Mouse (Mus musculus) embryonic facial prominence, embryonic 11.5 days (tissue): Measurements from ENCODE around the gene Gm21887. TPM values are rescaled to one million over a fixed set of nuclear protein-coding genes. Genes with fewer than 3 reads are reported as not detected.
A peak's percentile ranks its signal among the peaks of the same experiment; 100 is the strongest.
"Not testable (repeated sequence)": the region's sequence is repeated elsewhere in the genome, so short reads cannot be mapped to it uniquely, and the experiment has no call there.

Experiments used
- ATAC-seq: fragments of 200-750 bp; cut with Nextera tagmentation; replicated peaks from 2 replicates; pipeline ENCODE4 v1.8.0; 2017; ENCODE audit warnings: low read depth; ENCODE audit not compliant: insufficient number of reproducible peaks, low FRiP score, low TSS enrichment
- DNase-seq: peaks from one replicate; pipeline ENCODE4 v3.0.0-alpha.2; 2015; ENCODE audit warnings: low spot score
- H3K27ac ChIP-seq: fragments of 300-500 bp; sonication (generic); replicated peaks from 2 replicates; pipeline ENCODE4 v1.5.1; 2014; ENCODE audit warnings: mild to moderate bottlenecking, low read depth, low read length, control low read depth
- H3K27me3 ChIP-seq: fragments of 300-500 bp; sonication (generic); 2 replicates; pipeline ENCODE4 v1.6.1; 2014; ENCODE audit warnings: mild to moderate bottlenecking, low read length, moderate library complexity, mixed read lengths; ENCODE audit not compliant: control insufficient read depth, insufficient read depth
- H3K36me3 ChIP-seq: fragments of 300-500 bp; sonication (generic); replicated peaks from 2 replicates; pipeline ENCODE4 v1.6.1; 2014; ENCODE audit warnings: low read depth, mild to moderate bottlenecking, low read length, moderate library complexity, mixed read lengths; ENCODE audit not compliant: control insufficient read depth, insufficient read depth
- H3K4me1 ChIP-seq: fragments of 300-500 bp; sonication (generic); 2 replicates; pipeline ENCODE4 v1.6.1; 2014; ENCODE audit warnings: low read length, mixed read lengths; ENCODE audit not compliant: control insufficient read depth, insufficient read depth
- H3K4me2 ChIP-seq: fragments of 300-500 bp; sonication (generic); 2 replicates; pipeline ENCODE4 v1.6.1; 2014; ENCODE audit warnings: low read depth, mild to moderate bottlenecking, control low read depth, low read length, moderate library complexity
- H3K4me3 ChIP-seq: fragments of 300-500 bp; sonication (generic); 2 replicates; pipeline ENCODE4 v1.5.1; 2014; ENCODE audit warnings: low read depth, low read length, control low read depth
- H3K9ac ChIP-seq: fragments of 300-500 bp; sonication (generic); replicated peaks from 2 replicates; pipeline ENCODE4 v1.6.1; 2014; ENCODE audit warnings: mild to moderate bottlenecking, control low read depth, low read length
- H3K9me3 ChIP-seq: fragments of 300-500 bp; sonication (generic); replicated peaks from 2 replicates; pipeline ENCODE4 v1.6.1; 2016; ENCODE audit warnings: mild to moderate bottlenecking, low read length, inconsistent platforms, mixed read lengths; ENCODE audit not compliant: control insufficient read depth
- WGBS: fragments of 180-500 bp; shearing (Covaris S2); extraction: QIAGEN DNeasy Blood & Tissue Kit; methylation state at CpG from one replicate; pipeline ENCODE4 v1.1.7; 2014; 5-methylcytosine and 5-hydroxymethylcytosine counted together
- polyA plus RNA-seq: library from polyadenylated mRNA; unstranded; fragments of >200 nt; fragmentation: Nextera tagmentation; extraction: Ambion mirVana; gene quantifications from 2 replicates; pipeline ENCODE4 v1.2.1, GENCODE M21; 2014

Gene Gm21887
- polyA plus RNA-seq, 1 experiment from 2014 or later = 162 TPM

DNA sequence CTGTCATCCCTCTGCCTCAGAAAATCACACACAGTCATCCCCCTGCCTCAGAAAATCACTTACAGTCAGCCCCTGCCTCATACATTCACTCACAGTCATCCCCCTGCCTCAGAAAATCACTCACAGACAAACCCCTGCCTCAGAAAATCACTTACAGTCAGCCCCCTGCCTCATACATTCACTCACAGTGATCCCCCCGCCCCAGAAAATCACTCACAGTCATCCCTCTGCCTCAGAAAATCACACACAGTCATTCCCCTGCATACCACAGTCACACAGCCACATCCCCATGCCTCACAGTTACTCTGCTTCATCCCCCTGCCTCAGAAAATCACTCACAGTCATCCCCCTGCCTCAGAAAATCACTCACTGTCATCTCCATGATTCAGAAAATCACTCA lies 5.9 kb upstream of the Gm21887 start:
- H3K27ac ChIP-seq, ATAC-seq, H3K36me3 ChIP-seq, H3K4me2 ChIP-seq, H3K27me3 ChIP-seq, H3K9ac ChIP-seq, H3K4me3 ChIP-seq, H3K4me1 ChIP-seq, DNase-seq: not testable (repeated sequence)
- WGBS = 25% methylated on average over 1 of the region's 1 CpGs
- H3K9me3 ChIP-seq = peaks cover 28% of the 10 kb centered on the region

DNA sequence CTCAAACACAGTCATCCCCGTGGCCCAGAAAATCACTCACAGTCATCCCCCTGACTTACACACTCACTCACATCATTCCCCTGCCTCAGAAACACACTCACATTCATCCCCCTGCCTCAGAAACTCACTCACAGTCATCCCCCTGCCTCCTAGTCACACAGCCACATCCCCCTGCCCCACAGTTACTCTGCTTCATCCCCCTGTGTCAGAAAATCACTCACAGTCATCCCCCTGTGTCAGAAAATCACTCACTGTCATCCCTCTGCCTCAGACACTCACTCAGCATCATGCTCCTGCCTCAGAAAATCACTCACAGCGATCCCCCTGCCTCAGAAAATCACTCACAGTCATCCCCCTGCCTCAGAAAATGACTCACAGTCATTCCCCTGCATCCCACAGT lies 5.2 kb upstream of the Gm21887 start:
- H3K4me1 ChIP-seq, H3K27me3 ChIP-seq, H3K4me2 ChIP-seq, H3K4me3 ChIP-seq, H3K27ac ChIP-seq, DNase-seq, H3K9ac ChIP-seq, H3K36me3 ChIP-seq: not testable (repeated sequence)
- 39% methylated on average over 2 of the region's 2 CpGs for WGBS
- ATAC-seq = 0 out of 2 replicates have a peak, but pooled peaks have one; percentile 19
- peaks cover 31% of the 10 kb centered on the region for H3K9me3 ChIP-seq

DNA sequence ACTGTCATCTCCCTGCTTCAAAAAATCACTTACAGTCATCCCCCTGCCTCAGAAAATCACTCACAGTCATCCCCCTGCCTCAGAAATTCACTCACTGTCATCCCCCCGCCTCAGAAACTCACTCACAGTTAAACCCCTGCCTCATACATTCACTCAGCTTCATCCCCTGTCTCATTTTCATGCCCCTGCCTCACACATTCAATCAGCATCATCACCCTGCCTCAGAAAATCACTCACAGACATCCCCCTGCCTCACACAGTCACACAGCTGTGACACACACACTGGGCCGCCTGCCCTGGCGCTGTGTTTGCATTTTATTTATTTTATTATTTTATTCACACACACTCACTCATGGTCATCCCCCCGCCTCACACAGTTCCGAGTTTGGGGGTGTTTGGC lies 4.7 kb upstream of the Gm21887 start:
- H3K9me3 ChIP-seq = peaks cover 36% of the 10 kb centered on the region
- not testable (repeated sequence) for H3K36me3 ChIP-seq, H3K4me3 ChIP-seq, DNase-seq, H3K4me1 ChIP-seq, ATAC-seq, H3K9ac ChIP-seq, H3K4me2 ChIP-seq, H3K27me3 ChIP-seq, H3K27ac ChIP-seq
- 28% methylated on average over 5 of the region's 5 CpGs for WGBS

DNA sequence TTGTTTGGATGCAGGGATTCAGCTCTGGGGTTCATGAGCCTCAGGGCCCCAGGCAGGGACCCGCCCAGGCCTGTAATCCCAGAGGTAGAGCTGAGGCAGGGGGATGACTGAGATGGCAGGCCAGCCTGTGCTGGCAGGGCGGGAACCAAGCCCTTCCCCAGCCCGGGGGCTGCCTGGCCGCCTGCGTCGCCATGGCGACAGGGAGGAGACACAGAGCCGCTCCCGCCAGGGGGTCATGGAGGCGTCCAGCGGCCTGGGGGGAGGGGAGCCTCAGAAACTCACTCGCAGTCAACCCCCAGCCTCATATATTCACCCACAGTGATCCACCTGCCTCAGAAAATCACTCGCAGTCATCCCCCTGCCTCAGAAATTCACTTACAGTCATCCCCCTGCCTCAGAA lies 4.3 kb upstream of the Gm21887 start:
- not testable (repeated sequence) for H3K4me3 ChIP-seq, ATAC-seq, H3K36me3 ChIP-seq, H3K4me1 ChIP-seq, H3K27ac ChIP-seq, H3K9ac ChIP-seq, H3K27me3 ChIP-seq, H3K4me2 ChIP-seq
- WGBS = 22% methylated on average over 13 of the region's 13 CpGs
- H3K9me3 ChIP-seq = peaks cover 38% of the 10 kb centered on the region
- DNase-seq = peak; percentile 1

DNA sequence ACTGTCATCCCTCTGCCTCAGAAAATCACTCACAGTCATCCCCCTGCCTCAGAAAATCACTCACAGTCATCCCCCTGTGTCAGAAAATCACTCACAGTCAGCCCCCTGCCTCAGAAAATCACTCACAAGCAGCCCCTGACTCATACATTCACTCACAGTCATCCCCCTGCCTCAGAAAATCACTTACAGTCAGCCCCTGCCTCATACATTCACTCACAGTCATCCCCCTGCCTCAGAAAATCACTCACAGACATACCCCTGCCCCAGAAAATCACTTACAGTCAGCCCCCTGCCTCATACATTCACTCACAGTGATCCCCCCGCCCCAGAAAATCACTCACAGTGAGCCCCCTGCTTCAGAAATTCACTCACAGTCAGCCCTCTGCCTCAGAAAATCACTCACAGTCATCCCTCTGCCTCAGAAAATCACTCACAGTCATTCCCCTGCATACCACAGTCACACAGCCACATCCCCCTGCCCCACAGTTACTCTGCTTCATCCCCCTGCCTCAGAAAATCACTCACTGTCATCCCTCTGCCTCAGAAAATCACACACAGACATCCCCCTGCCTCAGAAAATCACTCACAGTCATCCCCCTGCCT lies 3.7 kb upstream of the Gm21887 start:
- not testable (repeated sequence) for H3K9ac ChIP-seq, H3K4me1 ChIP-seq, H3K4me3 ChIP-seq, H3K4me2 ChIP-seq, DNase-seq, H3K27ac ChIP-seq, H3K27me3 ChIP-seq, H3K36me3 ChIP-seq, ATAC-seq
- H3K9me3 ChIP-seq = peaks cover 42% of the 10 kb centered on the region
- WGBS = 46% methylated on average over 1 of the region's 1 CpGs

DNA sequence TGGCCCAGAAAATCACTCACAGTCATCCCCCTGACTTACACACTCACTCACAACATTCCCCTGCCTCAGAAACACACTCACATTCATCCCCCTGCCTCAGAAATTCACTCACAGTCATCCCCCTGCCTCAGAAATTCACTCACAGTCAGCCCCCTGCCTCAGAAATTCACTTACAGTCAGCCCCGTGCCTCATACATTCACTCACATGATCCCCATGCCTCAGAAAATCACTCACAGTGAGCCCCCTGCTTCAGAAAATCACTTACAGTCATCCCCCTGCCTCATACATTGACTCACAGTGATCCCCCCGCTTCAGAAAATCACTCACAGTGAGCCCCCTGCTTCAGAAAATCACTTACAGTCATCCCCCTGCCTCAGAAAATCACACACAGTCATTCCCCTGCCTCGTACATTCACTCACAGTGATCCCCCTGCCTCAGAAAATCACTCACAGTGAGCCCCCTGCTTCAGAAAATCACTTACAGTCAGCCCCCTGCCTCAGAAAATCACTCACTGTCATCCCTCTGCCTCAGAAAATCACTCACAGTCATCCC lies 2.7 kb upstream of the Gm21887 start:
- 45% methylated on average over 3 of the region's 3 CpGs for WGBS
- not testable (repeated sequence) for H3K4me3 ChIP-seq, ATAC-seq

DNA sequence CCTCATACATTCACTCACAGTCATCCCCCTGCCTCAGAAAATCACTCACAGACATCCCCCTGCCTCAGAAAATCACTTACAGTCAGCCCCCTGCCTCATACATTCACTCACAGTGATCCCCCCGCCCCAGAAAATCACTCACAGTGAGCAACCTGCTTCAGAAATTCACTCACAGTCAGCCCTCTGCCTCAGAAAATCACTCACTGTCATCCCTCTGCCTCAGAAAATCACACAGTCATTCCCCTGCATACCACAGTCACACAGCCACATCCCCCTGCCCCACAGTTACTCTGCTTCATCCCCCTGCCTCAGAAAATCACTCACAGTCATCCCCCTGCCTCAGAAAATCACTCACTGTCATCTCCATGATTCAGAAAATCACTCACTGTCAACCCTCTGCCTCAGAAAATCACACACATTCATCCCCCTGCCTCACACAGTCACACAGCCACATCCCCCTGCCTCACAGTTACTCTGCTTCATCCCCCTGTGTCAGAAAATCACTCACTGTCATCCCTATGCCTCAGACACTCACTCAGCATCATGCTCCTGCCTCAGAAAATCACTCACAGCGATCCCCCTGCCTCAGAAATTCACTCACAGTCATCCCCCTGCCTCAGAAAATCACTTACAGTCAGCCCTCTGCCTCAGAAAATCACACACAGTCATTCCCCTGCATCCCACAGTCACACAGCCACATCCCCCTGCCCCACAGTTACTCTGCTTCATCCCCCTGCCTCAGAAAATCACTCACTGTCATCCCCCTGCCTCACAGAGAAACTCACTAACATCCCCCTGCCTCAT lies 1.9 kb upstream of the Gm21887 start:
- not testable (repeated sequence) for H3K4me2 ChIP-seq, H3K9ac ChIP-seq, H3K36me3 ChIP-seq, DNase-seq, H3K4me3 ChIP-seq, H3K27ac ChIP-seq, H3K4me1 ChIP-seq, H3K27me3 ChIP-seq, ATAC-seq
- 34% methylated on average over 2 of the region's 2 CpGs for WGBS
- H3K9me3 ChIP-seq = peaks cover 44% of the 10 kb centered on the region

More for the DNA sequence above, 2.7 kb upstream of the Gm21887 start:
- 0 out of 2 replicates have a peak overlapping the region, but pooled peaks have one; percentile 6 for H3K27ac ChIP-seq
- not testable (repeated sequence) for H3K4me1 ChIP-seq, H3K4me2 ChIP-seq, H3K36me3 ChIP-seq, H3K27me3 ChIP-seq, H3K9ac ChIP-seq
- peak; percentile 16 for DNase-seq
- peaks cover 46% of the 10 kb centered on the region for H3K9me3 ChIP-seq

DNA sequence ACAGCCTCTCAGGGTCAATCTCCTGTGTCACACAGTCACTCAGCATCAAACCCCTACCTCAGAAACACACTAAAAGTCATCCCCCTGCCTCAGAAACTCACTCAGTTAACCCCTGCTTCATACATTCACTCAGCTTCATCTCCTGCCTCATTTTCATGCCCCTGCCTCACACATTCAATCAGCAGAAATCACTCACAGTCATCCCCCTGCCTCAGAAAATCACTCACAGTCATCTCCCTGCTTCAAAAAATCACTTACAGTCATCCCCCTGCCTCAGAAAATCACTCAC lies 1.3 kb upstream of the Gm21887 start:
- peak; percentile 0 for DNase-seq
- H3K36me3 ChIP-seq, H3K27ac ChIP-seq, ATAC-seq, H3K4me2 ChIP-seq, H3K27me3 ChIP-seq, H3K4me1 ChIP-seq, H3K4me3 ChIP-seq, H3K9ac ChIP-seq: not testable (repeated sequence)
- peaks cover 44% of the 10 kb centered on the region for H3K9me3 ChIP-seq
